Mouse (Mus musculus) midbrain, embryonic 10.5 days (tissue): Measurements from ENCODE around the gene Patj. TPM values are rescaled to one million over a fixed set of nuclear protein-coding genes. Genes with fewer than 3 reads are reported as not detected.

Source experiments
- DNase-seq: peaks from one replicate; pipeline ENCODE4 v3.0.0-alpha.2; 2017; ENCODE audit warnings: low spot score
- H3K27ac ChIP-seq: fragments of 300-500 bp; sonication (generic); replicated peaks from 2 replicates; pipeline ENCODE4 v1.5.1; 2016; ENCODE audit warnings: mild to moderate bottlenecking
- H3K27me3 ChIP-seq: fragments of 300-500 bp; sonication (generic); 2 replicates; pipeline ENCODE4 v1.6.1; 2016; ENCODE audit warnings: low read depth, mild to moderate bottlenecking; ENCODE audit not compliant: poor library complexity, severe bottlenecking
- H3K36me3 ChIP-seq: fragments of 300-500 bp; sonication (generic); 2 replicates; pipeline ENCODE4 v1.6.1; 2016; ENCODE audit warnings: mild to moderate bottlenecking, moderate library complexity
- H3K4me1 ChIP-seq: fragments of 300-500 bp; sonication (generic); 2 replicates; pipeline ENCODE4 v1.6.1; 2016
- H3K4me3 ChIP-seq: fragments of 300-500 bp; sonication (generic); 2 replicates; pipeline ENCODE4 v1.5.1; 2016; ENCODE audit warnings: mild to moderate bottlenecking, moderate library complexity
- H3K9me3 ChIP-seq: fragments of 300-500 bp; sonication (generic); replicated peaks from 2 replicates; pipeline ENCODE4 v1.6.1; 2016; ENCODE audit warnings: mild to moderate bottlenecking
- WGBS: fragments of 180-500 bp; shearing (Covaris S2); methylation state at CpG from one replicate; pipeline ENCODE4 v1.1.7; 2016; 5-methylcytosine and 5-hydroxymethylcytosine counted together
- polyA plus RNA-seq: library from polyadenylated mRNA; unstranded; fragments of >200 nt; fragmentation: Nextera tagmentation; extraction: Ambion mirVana; gene quantifications from 2 replicates; pipeline ENCODE4 v1.2.1, GENCODE M21; 2016

Gene Patj
- 5.0 and 6.5 TPM in 2 replicates for polyA plus RNA-seq

- peak; percentile 56 for DNase-seq
- H3K4me3 ChIP-seq, result peak within 1 kb of the TSS; percentile 89
- no peaks in the 10 kb centered on the region for H3K9me3 ChIP-seq
- peaks cover 9% of the 10 kb centered on the region for H3K27me3 ChIP-seq
- no peaks in the 10 kb centered on the region for H3K36me3 ChIP-seq
- WGBS, result 1% methylated on average over 73 of the region's 73 CpGs
- peak within 1 kb of the TSS; percentile 92 for H3K27ac ChIP-seq
- H3K4me1 ChIP-seq, result peaks cover 14% of the 10 kb centered on the region
These were observed at the start of gene Patj for GRCm38 (mm10) chr4:98395690-98396437. Gene Patj (plus strand): TSS chr4:98395785.

GRCm38 (mm10) chr4:98348580-98348979 lies 47.0 kb upstream of the Patj start:
- no peaks in the 10 kb centered on the region for H3K27me3 ChIP-seq
- WGBS, result 90% methylated on average over 5 of the region's 5 CpGs
- DNase-seq, result no peak
- H3K27ac ChIP-seq, result no peak overlapping the region
- no peaks in the 10 kb centered on the region for H3K4me1 ChIP-seq
- H3K9me3 ChIP-seq, result no peaks in the 10 kb centered on the region
- 0 out of 2 replicates have a peak, but pooled peaks cover 2% of the 10 kb centered on the region for H3K36me3 ChIP-seq
- H3K4me3 ChIP-seq, result no peak overlapping the region

- Histone ChIP-seq H3K9me3 (no peaks in the 10 kb centered on the region), H3K4me1 (no peaks in the 10 kb centered on the region), H3K27me3 (no peaks in the 10 kb centered on the region), H3K27ac (no peak overlapping the region), H3K36me3 (peaks cover 64% of the 10 kb centered on the region), H3K4me3 (no peak overlapping the region)
- 96% methylated on average over 9 of the region's 9 CpGs for WGBS
- no peak for DNase-seq
These were observed 37.4 kb upstream of the Patj start for GRCm38 (mm10) chr4:98358034-98358809.

- 57% methylated on average over 4 of the region's 4 CpGs for WGBS
- no peak overlapping the region for H3K27ac ChIP-seq
- no peak for DNase-seq
- no peaks in the 10 kb centered on the region for H3K4me1 ChIP-seq
- H3K4me3 ChIP-seq, result no peak overlapping the region
- H3K36me3 ChIP-seq, result peaks cover 29% of the 10 kb centered on the region
- no peaks in the 10 kb centered on the region for H3K27me3 ChIP-seq
- H3K9me3 ChIP-seq, result no peaks in the 10 kb centered on the region
These were observed 20.2 kb upstream of the Patj start for GRCm38 (mm10) chr4:98375401-98375800.

- 94% methylated on average over 2 of the region's 2 CpGs for WGBS
- H3K4me3 ChIP-seq, result no peak overlapping the region
- H3K27me3 ChIP-seq, result no peaks in the 10 kb centered on the region
- peaks cover 8% of the 10 kb centered on the region; the same call in 1 of the 2 replicates for H3K4me1 ChIP-seq
- no peaks in the 10 kb centered on the region for H3K9me3 ChIP-seq
- no peak overlapping the region for H3K27ac ChIP-seq
- peaks cover 24% of the 10 kb centered on the region for H3K36me3 ChIP-seq
- no peak for DNase-seq
These were observed 18.6 kb upstream of the Patj start for GRCm38 (mm10) chr4:98376943-98377342.

- Histone ChIP-seq H3K27me3 (0 out of 2 replicates have a peak, but pooled peaks cover 5% of the 10 kb centered on the region), H3K27ac (peak within 1 kb of the TSS; percentile 98), H3K9me3 (no peaks in the 10 kb centered on the region), H3K36me3 (peaks cover 16% of the 10 kb centered on the region), H3K4me3 (peak within 1 kb of the TSS; percentile 94), H3K4me1 (peaks cover 13% of the 10 kb centered on the region)
- peak; percentile 86 for DNase-seq
- 1% methylated on average over 46 of the region's 46 CpGs for WGBS
These were observed 12.7 kb upstream of the Patj start, which contains the start of gene Tm2d1 for GRCm38 (mm10) chr4:98382716-98383424. Gene Tm2d1 (minus strand): TSS chr4:98383306.

GRCm38 (mm10) chr4:98385036-98385435 lies 10.5 kb upstream of the Patj start:
- no peak overlapping the region for H3K27ac ChIP-seq
- no peak overlapping the region for H3K4me3 ChIP-seq
- 76% methylated on average over 5 of the region's 5 CpGs for whole genome bisulfite sequencing
- peaks cover 13% of the 10 kb centered on the region for H3K4me1 ChIP-seq
- H3K9me3 ChIP-seq, result no peaks in the 10 kb centered on the region
- no peak for DNase-seq
- no peaks in the 10 kb centered on the region for H3K36me3 ChIP-seq
- 0 out of 2 replicates have a peak, but pooled peaks cover 5% of the 10 kb centered on the region for H3K27me3 ChIP-seq

- Histone ChIP-seq H3K27ac (peak overlapping the region; percentile 92), H3K27me3 (peaks cover 9% of the 10 kb centered on the region), H3K4me1 (peaks cover 14% of the 10 kb centered on the region), H3K36me3 (no peaks in the 10 kb centered on the region), H3K9me3 (no peaks in the 10 kb centered on the region), H3K4me3 (peak overlapping the region; percentile 89)
- WGBS, result 6% methylated on average over 7 of the region's 7 CpGs
- DNase-seq, result no peak
These were observed 267 bp upstream of the Patj start for GRCm38 (mm10) chr4:98395346-98395689.

- H3K36me3 ChIP-seq, result no peaks in the 10 kb centered on the region
These were observed 5.5 kb downstream of the Patj start for GRCm38 (mm10) chr4:98400926-98401583.

GRCm38 (mm10) chr4:98401584-98401962 lies 6.0 kb downstream of the Patj start:
- H3K9me3 ChIP-seq, result no peaks in the 10 kb centered on the region
- peaks cover 6% of the 10 kb centered on the region for H3K27me3 ChIP-seq
- no peak for DNase-seq
- peaks cover 6% of the 10 kb centered on the region for H3K4me1 ChIP-seq
- no peak overlapping the region for H3K27ac ChIP-seq
- H3K4me3 ChIP-seq, result no peak overlapping the region
- 87% methylated on average over 2 of the region's 2 CpGs for WGBS
- H3K36me3 ChIP-seq, result no peaks in the 10 kb centered on the region

More at GRCm38 (mm10) chr4:98400926-98401583, 5.5 kb downstream of the Patj start:
- Histone ChIP-seq H3K27me3 (peaks cover 9% of the 10 kb centered on the region), H3K27ac (no peak overlapping the region), H3K4me1 (peaks cover 10% of the 10 kb centered on the region), H3K4me3 (no peak overlapping the region), H3K9me3 (no peaks in the 10 kb centered on the region)
- 41% methylated on average over 6 of the region's 6 CpGs for WGBS
- no peak for DNase-seq

GRCm38 (mm10) chr4:98403492-98403891 lies 7.9 kb downstream of the Patj start:
- Histone ChIP-seq H3K4me1 (peaks cover 6% of the 10 kb centered on the region), H3K9me3 (no peaks in the 10 kb centered on the region), H3K4me3 (no peak overlapping the region), H3K27ac (no peak overlapping the region), H3K36me3 (no peaks in the 10 kb centered on the region), H3K27me3 (no peaks in the 10 kb centered on the region)
- WGBS, result 82% methylated on average over 4 of the region's 4 CpGs
- no peak for DNase-seq

- Histone ChIP-seq H3K4me1 (peaks cover 6% of the 10 kb centered on the region), H3K36me3 (no peaks in the 10 kb centered on the region), H3K4me3 (no peak overlapping the region), H3K9me3 (no peaks in the 10 kb centered on the region), H3K27ac (no peak overlapping the region), H3K27me3 (no peaks in the 10 kb centered on the region)
- no peak for DNase-seq
- WGBS, result 96% methylated on average over 6 of the region's 6 CpGs
These were observed 8.8 kb downstream of the Patj start for GRCm38 (mm10) chr4:98404412-98404811.
